Mouse (Mus musculus) heart, embryonic 15.5 days (tissue): ENCODE results near the gene Cuzd1. TPM values are rescaled to one million over a fixed set of nuclear protein-coding genes. Genes with fewer than 3 reads are reported as not detected.

Source experiments
- ATAC-seq: fragments of 200-750 bp; cut with Nextera tagmentation; replicated peaks from 2 replicates; pipeline ENCODE4 v1.8.0; 2017; ENCODE audit warnings: low read depth, moderate TSS enrichment; ENCODE audit not compliant: insufficient number of reproducible peaks, insufficient read depth, low FRiP score
- H3K27ac ChIP-seq: fragments of 300-500 bp; sonication (generic); 2 replicates; pipeline ENCODE4 v1.5.1; 2015; ENCODE audit warnings: mild to moderate bottlenecking, inconsistent platforms
- H3K27me3 ChIP-seq: fragments of 300-500 bp; sonication (generic); 2 replicates; pipeline ENCODE4 v1.6.1; 2015; ENCODE audit warnings: inconsistent platforms
- H3K36me3 ChIP-seq: fragments of 300-500 bp; sonication (generic); 2 replicates; pipeline ENCODE4 v1.6.1; 2015; ENCODE audit warnings: mild to moderate bottlenecking, inconsistent platforms
- H3K4me1 ChIP-seq: fragments of 300-500 bp; sonication (generic); replicated peaks from 2 replicates; pipeline ENCODE4 v1.6.1; 2015; ENCODE audit warnings: inconsistent platforms
- H3K4me2 ChIP-seq: fragments of 300-500 bp; sonication (generic); 2 replicates; pipeline ENCODE4 v1.6.1; 2015; ENCODE audit warnings: inconsistent platforms, mild to moderate bottlenecking, moderate library complexity
- H3K4me3 ChIP-seq: fragments of 300-500 bp; sonication (generic); 2 replicates; pipeline ENCODE4 v1.5.1; 2015; ENCODE audit warnings: mild to moderate bottlenecking, inconsistent platforms
- H3K9ac ChIP-seq: fragments of 300-500 bp; sonication (generic); 2 replicates; pipeline ENCODE4 v1.6.1; 2015; ENCODE audit warnings: mild to moderate bottlenecking, inconsistent platforms
- H3K9me3 ChIP-seq: fragments of 300-500 bp; sonication (generic); replicated peaks from 2 replicates; pipeline ENCODE4 v1.6.1; 2016; ENCODE audit warnings: inconsistent platforms
- WGBS: fragments of 180-500 bp; shearing (Covaris S2); methylation state at CpG from one replicate; pipeline ENCODE4 v1.1.7; 2015; ENCODE audit warnings: mixed read lengths; 5-methylcytosine and 5-hydroxymethylcytosine counted together
- polyA plus RNA-seq: library from polyadenylated mRNA; unstranded; fragments of >200 nt; fragmentation: Nextera tagmentation; extraction: Ambion mirVana; gene quantifications from 2 replicates; pipeline ENCODE4 v1.2.1, GENCODE M21; 2015

The Cuzd1 gene
- polyA plus RNA-seq: 0.62 and 0.68 TPM in 2 replicates

DNA sequence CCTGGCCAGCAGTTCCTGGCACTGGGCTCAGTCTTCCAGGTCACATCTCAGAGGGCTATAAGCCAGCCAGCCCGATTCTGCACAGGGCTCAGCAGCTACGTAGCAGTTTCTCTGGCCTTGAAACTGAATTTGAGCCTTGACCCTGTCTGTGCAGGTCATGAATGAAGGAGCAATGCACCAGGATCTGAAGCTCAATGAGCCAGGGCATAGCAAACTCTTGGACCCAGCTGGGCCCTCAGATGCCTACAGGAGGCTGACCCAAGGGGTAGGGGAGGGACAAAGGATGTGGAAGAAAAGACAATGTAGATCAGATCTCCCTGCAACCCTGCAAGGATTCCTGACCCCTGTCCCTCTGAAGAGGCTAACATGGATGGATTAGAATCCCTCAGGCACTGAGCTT is at the start of gene Cuzd1:
Gene Cuzd1 (minus strand): TSS at position 101 of the 400 bp plus-strand sequence.
- no peaks in the 10 kb centered on the region for H3K36me3 ChIP-seq
- peaks cover 3% of the 10 kb centered on the region; the same call in 1 of the 2 replicates for H3K4me1 ChIP-seq
- H3K4me3 ChIP-seq: no peak within 1 kb of the TSS
- no peak for ATAC-seq
- H3K9ac ChIP-seq: no peak within 1 kb of the TSS
- H3K9me3 ChIP-seq: no peaks in the 10 kb centered on the region
- no peak within 1 kb of the TSS for H3K4me2 ChIP-seq
- H3K27me3 ChIP-seq: no peaks in the 10 kb centered on the region
- no peak within 1 kb of the TSS for H3K27ac ChIP-seq
- 79% methylated on average over 2 of the region's 2 CpGs for WGBS

DNA sequence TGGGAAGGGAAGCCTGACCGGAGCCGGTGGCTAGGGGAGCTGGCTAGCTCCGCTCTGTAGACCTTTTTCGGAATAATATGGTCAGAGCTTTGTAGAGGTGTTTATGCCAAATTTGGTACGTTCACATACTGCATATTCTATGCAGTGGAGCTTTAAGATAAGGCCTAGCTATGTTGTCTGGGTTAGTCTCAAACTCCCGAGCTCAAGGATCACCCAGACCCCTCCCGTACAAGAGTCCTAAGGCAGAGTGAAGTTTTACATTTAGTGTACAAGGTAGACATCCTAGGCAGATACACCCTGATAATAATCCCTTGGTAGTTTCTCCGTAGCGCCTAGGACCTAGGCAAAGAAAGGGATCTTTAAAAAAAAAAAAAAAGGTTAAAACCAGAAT is 49.4 kb upstream of the Cuzd1 start:
- 4% methylated on average over 9 of the region's 9 CpGs for WGBS
- Histone ChIP-seq H3K9me3 (no peaks in the 10 kb centered on the region), H3K27ac (peak overlapping the region; percentile 98), H3K4me3 (peak overlapping the region; percentile 66), H3K4me1 (peaks cover 11% of the 10 kb centered on the region), H3K36me3 (peaks cover 10% of the 10 kb centered on the region), H3K9ac (peak overlapping the region; percentile 84), H3K4me2 (peak overlapping the region; percentile 65), H3K27me3 (no peaks in the 10 kb centered on the region)
- no peak for ATAC-seq

DNA sequence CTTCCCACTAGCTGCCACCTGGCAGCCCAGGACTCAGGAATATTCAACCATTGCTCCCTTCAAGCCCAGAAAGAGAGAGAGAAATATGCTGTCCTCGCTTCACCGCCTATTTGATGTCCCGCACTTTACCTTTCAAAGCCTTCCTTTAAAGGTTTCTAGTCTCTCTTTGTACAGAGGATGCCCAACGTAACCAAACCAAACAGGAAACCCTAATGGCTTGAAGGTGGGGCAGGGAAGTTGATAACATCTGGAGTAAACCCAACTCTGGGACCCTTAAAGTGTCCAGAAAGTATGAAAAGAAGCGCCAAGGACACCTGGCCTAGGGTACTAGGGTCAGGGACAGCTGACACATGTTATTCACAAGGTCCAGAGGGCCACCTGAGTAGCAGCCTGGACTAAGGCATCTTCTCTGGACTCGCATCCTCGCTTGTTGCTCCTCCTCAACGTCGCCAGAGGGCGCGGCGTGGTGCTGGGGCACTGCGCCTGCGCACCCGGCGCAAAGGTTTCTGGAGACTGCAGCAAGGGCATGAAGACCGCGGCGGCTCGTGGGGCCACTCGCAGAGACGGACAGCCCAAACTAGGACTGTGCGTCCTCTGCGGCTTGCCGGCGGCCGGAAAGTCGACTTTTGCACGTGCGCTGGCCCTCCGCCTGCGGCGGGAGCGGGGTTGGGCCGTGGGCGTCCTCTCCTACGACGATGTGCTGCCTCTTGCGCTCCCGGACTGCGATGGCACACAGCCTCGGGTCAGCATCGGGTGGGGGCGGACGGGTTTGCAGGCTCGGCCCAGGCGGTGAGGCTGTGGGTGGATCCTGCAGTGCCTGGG is 48.8 kb upstream of the Cuzd1 start, which contains the start of gene Pstk:
Gene Pstk (plus strand): TSS at position 494 of the 822 bp plus-strand sequence.
- Histone ChIP-seq H3K36me3 (peaks cover 10% of the 10 kb centered on the region), H3K9ac (peak within 1 kb of the TSS; percentile 84), H3K4me3 (peak within 1 kb of the TSS; percentile 66), H3K9me3 (no peaks in the 10 kb centered on the region), H3K27ac (peak within 1 kb of the TSS; percentile 98), H3K4me1 (peaks cover 11% of the 10 kb centered on the region), H3K4me2 (peak within 1 kb of the TSS; percentile 65), H3K27me3 (no peaks in the 10 kb centered on the region)
- 4% methylated on average over 47 of the region's 47 CpGs for WGBS
- peak; percentile 92 for ATAC-seq

DNA sequence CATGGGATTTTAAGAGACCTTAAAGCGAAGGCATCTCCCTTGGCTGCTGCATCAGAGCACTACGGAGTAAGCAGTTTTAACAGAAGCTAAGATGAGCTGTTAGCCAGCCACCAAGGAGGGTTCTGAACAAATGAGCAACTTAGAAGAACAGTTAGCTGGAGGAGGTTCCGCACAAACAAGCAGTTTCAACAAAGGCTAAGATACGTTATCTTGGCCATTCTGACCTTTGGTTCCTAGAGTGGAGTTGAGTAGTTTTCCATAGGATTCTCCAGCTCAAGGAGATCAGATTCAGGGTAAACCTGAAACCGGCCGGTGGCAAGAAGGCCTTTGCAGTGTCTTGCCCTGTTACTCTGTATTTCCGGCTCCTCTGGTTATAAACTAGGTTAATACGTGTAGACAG is 42.0 kb upstream of the Cuzd1 start:
- peaks cover 16% of the 10 kb centered on the region for H3K4me1 ChIP-seq
- no peak overlapping the region for H3K4me3 ChIP-seq
- H3K9ac ChIP-seq: no peak overlapping the region
- ATAC-seq: no peak
- H3K9me3 ChIP-seq: no peaks in the 10 kb centered on the region
- no peaks in the 10 kb centered on the region for H3K27me3 ChIP-seq
- peaks cover 2% of the 10 kb centered on the region; the same call in 1 of the 2 replicates for H3K36me3 ChIP-seq
- WGBS: 82% methylated on average over 8 of the region's 8 CpGs
- no peak overlapping the region for H3K4me2 ChIP-seq
- H3K27ac ChIP-seq: no peak overlapping the region

DNA sequence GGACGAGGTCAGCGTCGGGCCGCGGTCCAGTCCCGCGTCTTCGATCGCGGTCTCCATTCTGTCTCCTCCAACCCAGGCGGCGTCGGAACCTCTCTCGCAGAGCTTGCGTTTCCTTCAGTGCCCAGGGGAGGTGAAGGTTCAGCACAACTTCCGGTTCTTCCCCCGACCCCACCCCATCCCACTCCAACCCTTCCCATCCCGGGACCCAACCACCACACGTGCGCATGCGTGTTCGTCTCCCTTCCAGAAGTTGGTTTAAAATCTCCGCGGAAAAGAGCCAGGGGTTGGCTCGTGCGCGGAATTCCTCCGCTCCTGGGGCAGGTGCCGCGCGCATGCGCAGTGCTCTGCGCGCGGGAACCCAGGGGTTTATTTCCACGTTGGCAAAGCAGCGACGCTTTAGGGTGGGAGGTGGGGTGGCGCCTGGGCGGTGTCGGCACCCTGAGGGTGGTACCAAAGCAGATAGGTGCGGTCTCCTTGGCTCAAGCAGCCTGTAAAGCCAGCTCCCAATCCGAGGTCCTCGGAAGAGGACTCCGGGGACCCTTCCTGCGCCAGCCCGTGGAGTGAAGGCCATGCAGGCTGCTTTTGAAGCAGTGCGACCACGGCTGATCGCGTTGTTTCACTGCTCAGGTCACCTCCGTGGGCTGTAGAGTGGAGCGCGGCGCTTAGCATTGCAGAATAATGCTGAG is 40.7 kb upstream of the Cuzd1 start, which contains the start of gene 2310057M21Rik:
Gene 2310057M21Rik (minus strand): TSS at position 145 of the 686 bp plus-strand sequence.
- ATAC-seq: peak; percentile 97
- Histone ChIP-seq H3K4me1 (peaks cover 16% of the 10 kb centered on the region), H3K9ac (peak within 1 kb of the TSS; percentile 88), H3K27ac (peak within 1 kb of the TSS; percentile 97), H3K9me3 (no peaks in the 10 kb centered on the region), H3K4me2 (peak within 1 kb of the TSS; percentile 93), H3K27me3 (no peaks in the 10 kb centered on the region), H3K36me3 (peaks cover 16% of the 10 kb centered on the region), H3K4me3 (peak within 1 kb of the TSS; percentile 86)
- WGBS: under 1% methylated on average over 55 of the region's 55 CpGs

DNA sequence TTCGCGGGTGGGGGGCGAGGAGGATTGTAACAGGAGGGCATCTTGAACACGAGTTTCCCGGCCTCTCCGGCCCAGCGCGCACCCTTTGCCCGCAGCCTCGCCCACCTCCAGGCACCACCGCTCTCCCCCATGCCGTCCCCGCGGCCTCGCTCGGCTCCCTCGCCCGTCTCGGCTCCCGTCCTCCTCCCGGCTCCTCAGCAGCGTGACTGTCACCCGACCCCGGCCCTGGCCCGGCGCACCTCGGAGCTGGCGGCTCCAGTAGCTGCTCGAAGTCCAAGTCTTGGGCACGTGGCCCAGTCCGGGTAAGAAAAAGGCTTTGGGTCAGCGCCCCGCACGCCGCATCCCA is 40.1 kb upstream of the Cuzd1 start:
- Histone ChIP-seq H3K9ac (peak overlapping the region; percentile 88), H3K27me3 (no peaks in the 10 kb centered on the region), H3K4me2 (peak overlapping the region; percentile 93), H3K36me3 (peaks cover 20% of the 10 kb centered on the region), H3K9me3 (no peaks in the 10 kb centered on the region), H3K4me1 (peaks cover 16% of the 10 kb centered on the region), H3K27ac (peak overlapping the region; percentile 97), H3K4me3 (peak overlapping the region; percentile 86)
- ATAC-seq: peak; percentile 64
- WGBS: under 1% methylated on average over 35 of the region's 35 CpGs

DNA sequence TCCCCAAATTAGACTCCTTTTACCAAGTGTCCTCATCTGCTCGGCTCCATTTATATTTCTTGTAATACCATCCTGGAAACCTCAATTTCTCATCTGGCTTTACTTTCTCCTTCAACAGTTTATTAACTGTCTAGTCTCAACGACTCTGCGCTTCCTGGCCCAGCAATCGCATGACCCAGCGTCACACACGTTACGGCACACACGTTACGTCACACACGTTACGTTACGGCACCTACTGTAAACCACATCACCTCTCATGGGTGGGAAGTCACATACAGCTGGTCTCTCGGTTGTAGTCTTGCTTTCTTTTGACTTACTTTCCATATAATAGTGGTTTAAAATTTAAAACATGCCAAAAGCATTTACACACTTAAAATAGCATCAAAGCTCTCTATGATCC is 34.0 kb upstream of the Cuzd1 start:
- Histone ChIP-seq H3K9ac (no peak overlapping the region), H3K4me1 (peaks cover 3% of the 10 kb centered on the region), H3K4me2 (no peak overlapping the region), H3K27ac (no peak overlapping the region), H3K4me3 (no peak overlapping the region), H3K27me3 (no peaks in the 10 kb centered on the region), H3K9me3 (no peaks in the 10 kb centered on the region), H3K36me3 (peaks cover 55% of the 10 kb centered on the region)
- ATAC-seq: no peak
- 95% methylated on average over 13 of the region's 13 CpGs for WGBS

DNA sequence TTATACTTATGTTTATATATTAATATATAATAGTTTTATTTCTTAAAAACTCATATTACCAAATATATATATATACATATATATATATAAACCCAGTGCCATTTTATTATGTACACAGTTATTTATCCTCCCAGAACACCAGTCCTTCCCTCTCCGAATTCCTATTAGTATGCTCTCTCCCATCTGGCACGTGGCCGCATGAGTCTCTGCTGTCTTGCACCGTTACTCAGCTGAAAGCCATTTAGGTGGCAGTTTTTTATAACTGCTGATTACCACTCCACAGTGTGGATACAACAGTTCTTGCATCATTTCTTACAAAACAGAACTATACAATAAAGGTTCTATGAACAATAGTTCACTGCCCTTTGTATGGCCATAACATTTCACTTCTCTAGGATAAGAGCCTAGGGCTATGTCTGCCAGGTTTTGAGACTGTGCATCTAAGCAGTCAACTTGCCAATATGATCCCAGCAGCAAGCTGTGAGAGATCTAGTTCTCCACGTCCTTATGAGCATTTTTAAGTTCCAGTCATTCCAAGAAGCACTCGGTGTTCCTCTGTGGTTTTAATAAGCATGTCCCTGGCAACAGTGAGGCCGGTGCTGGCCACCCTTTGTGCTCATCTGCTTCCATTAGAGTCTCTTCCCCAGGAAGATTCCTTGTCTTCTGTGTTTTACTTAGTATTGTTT is 23.9 kb upstream of the Cuzd1 start:
- Histone ChIP-seq H3K27me3 (no peaks in the 10 kb centered on the region), H3K4me2 (no peak overlapping the region), H3K36me3 (peaks cover 48% of the 10 kb centered on the region), H3K4me1 (no peaks in the 10 kb centered on the region), H3K9me3 (no peaks in the 10 kb centered on the region), H3K9ac (no peak overlapping the region), H3K4me3 (no peak overlapping the region), H3K27ac (no peak overlapping the region)
- no peak for ATAC-seq
- WGBS: 85% methylated on average over 7 of the region's 7 CpGs

DNA sequence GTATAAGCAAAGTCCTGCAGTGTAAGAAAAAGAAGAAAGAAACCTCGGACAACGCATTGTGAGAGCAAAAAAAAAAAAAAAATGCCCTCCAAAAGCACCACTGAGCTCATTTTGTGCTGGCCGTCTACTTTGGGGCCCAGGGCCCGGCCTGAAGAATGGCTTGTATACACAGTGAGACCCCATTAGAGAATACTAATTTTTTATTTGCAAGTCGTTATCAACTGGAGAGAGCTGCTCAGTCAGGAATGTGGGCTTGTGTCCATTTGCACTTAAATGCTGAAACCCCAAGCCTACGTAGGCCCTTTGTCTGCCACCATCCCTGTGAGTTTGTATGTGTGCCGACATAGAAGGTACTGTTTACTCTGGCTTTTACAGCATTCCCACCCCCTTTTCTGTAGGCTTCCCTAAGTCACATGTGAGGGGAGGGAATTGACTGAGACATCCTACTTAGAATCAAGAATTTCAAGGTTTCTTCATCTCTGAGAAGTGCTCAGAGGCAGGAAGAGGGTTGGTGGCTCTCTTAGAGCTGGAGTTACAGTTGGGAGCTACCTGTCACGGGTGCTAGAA is 15.5 kb upstream of the Cuzd1 start:
- Histone ChIP-seq H3K4me1 (no peaks in the 10 kb centered on the region; the same call in 1 of the 2 replicates), H3K36me3 (peaks cover 24% of the 10 kb centered on the region), H3K9me3 (no peaks in the 10 kb centered on the region), H3K4me2 (no peak overlapping the region), H3K27ac (no peak overlapping the region), H3K9ac (no peak overlapping the region), H3K4me3 (no peak overlapping the region), H3K27me3 (no peaks in the 10 kb centered on the region)
- ATAC-seq: no peak
- WGBS: 69% methylated on average over 8 of the region's 8 CpGs

DNA sequence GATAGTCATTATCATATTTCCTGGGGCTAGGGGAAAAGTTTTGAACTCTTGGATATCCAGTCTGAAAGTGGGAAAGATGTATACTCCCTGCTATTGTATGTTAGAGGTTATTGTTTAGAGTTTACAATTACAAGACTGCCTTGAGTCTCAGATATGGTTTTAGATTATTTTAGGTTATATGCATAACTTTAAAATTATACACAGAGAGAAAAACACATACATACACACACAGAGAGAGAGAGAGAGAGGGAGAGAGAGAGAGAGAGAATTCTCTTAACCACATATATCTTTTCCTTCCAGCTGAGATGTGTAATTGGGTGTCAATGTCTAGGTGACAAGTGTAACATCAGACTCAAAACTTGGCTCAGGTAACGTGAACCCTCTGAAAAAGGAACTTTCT is 11.5 kb upstream of the Cuzd1 start, which contains the start of gene Fam24a:
Gene Fam24a (plus strand): TSS at position 301 of the 400 bp plus-strand sequence.
- Histone ChIP-seq H3K36me3 (no peaks in the 10 kb centered on the region), H3K4me2 (no peak within 1 kb of the TSS), H3K4me3 (no peak within 1 kb of the TSS), H3K9me3 (no peaks in the 10 kb centered on the region), H3K9ac (no peak within 1 kb of the TSS), H3K4me1 (no peaks in the 10 kb centered on the region; the same call in 1 of the 2 replicates), H3K27ac (no peak within 1 kb of the TSS), H3K27me3 (no peaks in the 10 kb centered on the region)
- WGBS: 51% methylated on average over 1 of the region's 1 CpGs
- ATAC-seq: no peak

DNA sequence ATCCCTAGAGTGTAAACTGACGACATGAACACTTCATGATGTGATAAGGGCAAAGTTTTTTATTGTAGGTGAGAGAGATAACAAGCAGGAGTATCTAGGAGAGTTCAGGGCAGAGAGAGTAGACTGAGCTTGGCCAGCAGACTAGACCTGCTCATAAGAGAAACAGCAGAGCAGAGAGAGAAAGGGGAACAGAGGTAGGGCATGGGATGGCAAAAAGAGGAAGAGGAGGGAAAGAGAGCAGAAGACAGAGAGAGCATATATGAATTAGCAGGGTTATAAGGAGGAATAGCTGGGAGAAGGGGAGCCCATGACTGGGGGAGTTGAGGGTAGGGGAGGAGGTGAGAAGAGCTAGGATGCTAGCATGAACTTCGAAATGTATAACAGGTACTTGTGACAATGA is 9.6 kb upstream of the Cuzd1 start:
- Histone ChIP-seq H3K27ac (no peak overlapping the region), H3K4me2 (no peak overlapping the region), H3K36me3 (no peaks in the 10 kb centered on the region), H3K4me1 (no peaks in the 10 kb centered on the region), H3K9me3 (no peaks in the 10 kb centered on the region), H3K27me3 (no peaks in the 10 kb centered on the region), H3K9ac (no peak overlapping the region), H3K4me3 (no peak overlapping the region)
- 60% methylated on average over 2 of the region's 2 CpGs for WGBS
- ATAC-seq: no peak
